Mouse (Mus musculus) mouse trophoblast stem cell (cell line): Measurements from ENCODE around the gene Ankrd6.

Source experiments
- in situ Hi-C, 2 experiments: fragments of 300-500 bp; cut with MseI, MboI; formaldehyde crosslinking; loops; 2 replicates in 1 of 2; 3 replicates in 1 of 2; pipeline ENCODE4 v1.15.1; 2025

Ankrd6 gene

DNA sequence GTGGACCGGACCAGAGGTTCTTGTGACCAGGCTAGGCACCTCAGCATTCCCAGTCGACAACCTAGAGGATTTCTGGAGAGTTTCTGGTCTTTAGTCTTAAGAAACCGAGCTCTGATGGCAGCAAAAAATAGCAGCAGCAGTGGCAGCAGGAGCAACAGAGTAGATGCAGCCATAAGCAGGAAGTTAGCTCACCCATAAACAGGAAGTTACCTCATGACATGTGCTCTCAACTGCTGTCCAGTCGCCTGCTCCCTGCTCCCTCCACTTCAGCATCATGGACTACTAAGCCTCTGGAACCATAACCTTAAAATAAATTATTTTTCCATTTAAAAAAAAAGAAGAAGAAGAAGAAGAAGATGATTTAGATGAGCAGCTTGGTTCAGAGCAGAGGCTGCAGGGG is 161.6 kb downstream of the Ankrd6 start:
- in situ Hi-C loops: no loop called here

DNA sequence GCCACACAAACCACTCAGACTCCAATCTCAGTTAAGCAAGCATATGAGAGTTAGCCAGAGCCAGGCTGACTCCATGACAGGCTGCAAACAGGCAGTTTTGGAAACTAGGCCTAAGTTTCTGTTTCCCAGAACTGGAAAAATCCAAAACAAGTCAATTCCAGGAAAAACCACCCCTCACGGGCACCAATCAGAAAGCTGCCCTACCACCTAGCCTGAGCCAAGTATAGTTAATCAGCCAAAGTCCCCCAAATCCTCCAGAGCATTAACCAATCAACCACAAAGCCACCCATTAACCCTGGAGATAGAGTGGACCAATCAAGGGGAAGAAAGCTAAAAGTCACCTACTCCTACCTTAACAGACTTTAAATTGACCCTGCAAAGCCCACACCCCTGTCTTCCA is 163.5 kb downstream of the Ankrd6 start:
- in situ Hi-C loops: no loop called here

DNA sequence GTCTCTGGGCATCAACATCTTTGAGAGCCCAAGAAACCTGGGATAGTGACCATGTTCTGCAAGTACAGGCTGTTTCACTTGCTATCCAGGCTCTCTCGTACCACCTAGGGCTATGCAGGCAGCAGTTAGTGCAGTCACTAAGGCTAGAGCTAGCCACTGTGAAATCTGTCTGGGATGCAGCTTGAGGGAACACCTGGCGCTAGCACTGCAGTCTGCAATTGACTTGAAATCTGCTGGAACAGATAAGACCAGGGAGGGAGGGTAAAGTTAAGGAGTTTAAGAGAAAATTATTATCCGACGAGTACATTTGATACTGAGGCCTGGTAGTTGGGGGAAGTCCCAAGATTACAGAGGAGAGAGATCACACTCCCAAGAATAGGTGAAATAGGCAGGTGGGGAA is 170.6 kb downstream of the Ankrd6 start:
- in situ Hi-C loops: loop anchor here (10.0 kb wide), 1 partner anchor 175 kb away; the partner anchor contains the start of gene Ankrd6 (in 2 of the 2)

DNA sequence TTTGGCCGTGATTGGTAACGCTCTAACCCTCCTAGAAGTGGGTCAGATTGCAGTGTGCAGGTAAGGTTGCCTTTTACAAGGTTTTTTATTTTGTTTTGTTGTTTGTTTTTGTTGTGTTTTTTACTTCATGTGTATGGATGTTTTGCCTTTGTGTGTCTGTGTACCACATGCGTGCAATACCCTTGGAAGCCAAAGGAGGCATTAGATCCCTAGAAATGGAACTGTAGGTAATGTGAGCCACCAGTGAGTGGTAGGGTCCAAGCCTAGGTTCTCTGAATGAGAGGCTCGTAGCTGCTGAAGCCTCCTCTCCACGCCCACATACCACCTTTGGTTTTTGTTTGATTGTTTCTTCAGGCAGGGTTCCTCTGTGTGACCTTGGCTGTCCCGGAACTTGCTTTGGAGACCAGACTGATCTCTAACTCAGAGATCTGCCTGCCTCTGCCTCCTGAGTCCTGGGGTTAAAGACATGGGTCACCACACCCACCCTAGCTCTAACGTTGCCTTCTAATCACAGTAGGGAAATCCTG is 180.3 kb downstream of the Ankrd6 start:
- in situ Hi-C loops: loop anchor here (10.0 kb wide), 1 partner anchor 184 kb away; the partner anchor contains the start of gene Ankrd6 (in 2 of the 2)

DNA sequence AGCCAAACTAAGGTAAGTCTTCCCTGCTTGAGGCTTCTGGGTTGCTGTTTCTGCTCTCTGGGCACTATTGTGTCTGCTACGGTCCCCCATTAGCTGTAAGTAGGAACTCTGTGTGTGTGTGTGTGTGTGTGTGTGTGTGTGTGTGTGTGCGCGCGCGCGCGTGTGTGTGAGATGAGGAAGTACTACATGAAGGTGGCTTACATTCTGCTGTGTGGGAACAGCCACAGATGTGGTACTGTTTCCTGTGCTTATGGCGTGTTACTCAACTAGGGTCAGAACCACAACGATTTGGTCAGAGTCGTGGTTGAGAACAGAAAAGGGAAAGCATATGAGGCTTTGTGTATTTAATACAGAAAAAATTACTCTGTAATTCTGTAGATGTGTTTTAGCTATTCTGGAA is 182.6 kb downstream of the Ankrd6 start:
- in situ Hi-C loops: no loop called here

DNA sequence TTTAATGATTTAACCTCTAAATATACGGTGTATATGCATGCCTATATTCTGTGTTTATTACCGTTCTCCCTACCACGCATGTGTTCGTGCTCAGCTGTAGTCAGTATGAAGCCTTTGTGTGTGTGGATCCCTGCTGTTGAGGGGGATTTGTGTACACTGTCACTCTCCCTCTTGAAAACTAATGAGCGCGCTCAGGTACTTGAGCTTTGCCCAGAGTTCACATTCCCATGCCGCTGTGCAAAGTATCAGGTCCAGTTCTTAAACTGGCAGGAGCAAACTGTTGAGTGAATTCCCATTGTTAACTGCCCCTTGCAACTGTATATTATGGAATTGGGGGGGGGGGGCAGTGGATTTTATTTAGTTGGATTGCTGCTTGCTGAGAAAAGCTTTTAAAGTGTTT is 183.2 kb downstream of the Ankrd6 start:
- in situ Hi-C loops: no loop called here

DNA sequence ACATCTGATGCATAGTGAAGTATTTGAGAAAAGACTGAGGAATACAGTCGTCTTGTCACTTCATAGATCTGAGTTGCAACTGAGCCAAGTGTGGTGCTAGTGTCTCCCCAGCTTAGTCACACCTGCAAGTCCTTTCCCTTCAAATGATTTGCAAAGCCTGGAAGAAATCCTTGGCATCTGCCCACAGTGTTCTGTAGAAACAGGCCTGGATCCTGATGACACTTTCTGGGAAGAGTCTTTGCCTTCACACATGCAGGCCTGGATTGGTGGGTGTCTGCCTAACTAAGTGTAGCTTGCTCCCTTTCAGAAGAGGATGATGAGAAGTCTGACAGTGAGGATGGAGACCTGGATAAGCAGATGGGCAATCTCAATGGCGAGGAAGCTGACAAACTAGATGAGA is 193.2 kb downstream of the Ankrd6 start:
- in situ Hi-C loops: no loop called here
